Mouse (Mus musculus) common myeloid progenitor, adult 5-6 weeks (primary cell): ENCODE results near the gene Dclk1. TPM values are rescaled to one million over a fixed set of nuclear protein-coding genes. Genes with fewer than 3 reads are reported as not detected.
A peak's percentile ranks its signal among the peaks of the same experiment; 100 is the strongest.

Experiments
- ATAC-seq: replicated peaks from 2 replicates; pipeline ENCODE4 v1.8.0; 2016; ENCODE audit warnings: low read depth, mild to moderate bottlenecking, moderate TSS enrichment, inconsistent platforms; ENCODE audit not compliant: poor library complexity, severe bottlenecking
- total RNA-seq: library from RNA; stranded (forward); fragments of 200-1000, 187-1606 nt; gene quantifications from 2 replicates; pipeline ENCODE4 v1.2.3, GENCODE M21; 2017

Dclk1 gene
- total RNA-seq, 1 experiment from 2014 or later, result not detected

DNA sequence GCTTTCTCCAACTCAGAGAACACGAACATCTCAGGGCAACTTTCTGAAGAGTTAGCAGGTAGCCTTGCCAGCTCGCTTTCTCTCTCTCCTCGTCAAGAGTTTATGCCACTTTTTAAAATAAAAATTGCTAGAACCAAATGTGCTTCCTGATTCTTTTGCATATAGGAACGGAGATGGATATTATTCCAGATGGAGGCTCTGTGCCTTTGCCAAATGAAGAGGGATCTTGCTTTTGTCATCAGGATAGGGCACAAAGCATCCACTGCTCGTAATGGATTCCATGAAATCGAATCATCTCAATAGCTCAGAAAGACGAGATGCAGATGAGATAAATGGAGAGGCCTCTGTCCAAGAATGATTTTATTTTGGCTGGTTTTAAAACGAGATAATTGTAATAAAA lies 201.1 kb downstream of the Dclk1 start:
- ATAC-seq, result no peak

DNA sequence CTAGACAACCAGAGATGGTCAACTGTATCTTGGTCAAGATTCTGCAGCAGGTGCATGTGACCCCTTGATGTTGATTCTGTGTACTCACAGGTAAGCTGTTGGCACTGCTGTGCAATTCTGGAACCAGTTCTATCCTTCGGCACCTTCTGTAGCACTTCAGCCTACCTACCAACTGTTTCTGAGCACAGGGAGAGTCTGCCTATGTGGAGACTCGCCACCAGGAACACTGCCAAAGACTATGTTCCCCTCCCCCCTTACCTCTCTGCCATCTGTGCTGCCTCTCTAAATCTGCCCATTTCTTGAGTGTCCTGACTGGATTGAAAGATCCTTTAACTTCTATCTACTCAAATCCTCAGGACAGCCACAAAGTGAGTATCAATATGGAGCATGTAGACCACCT lies 201.6 kb downstream of the Dclk1 start:
- no peak for ATAC-seq

DNA sequence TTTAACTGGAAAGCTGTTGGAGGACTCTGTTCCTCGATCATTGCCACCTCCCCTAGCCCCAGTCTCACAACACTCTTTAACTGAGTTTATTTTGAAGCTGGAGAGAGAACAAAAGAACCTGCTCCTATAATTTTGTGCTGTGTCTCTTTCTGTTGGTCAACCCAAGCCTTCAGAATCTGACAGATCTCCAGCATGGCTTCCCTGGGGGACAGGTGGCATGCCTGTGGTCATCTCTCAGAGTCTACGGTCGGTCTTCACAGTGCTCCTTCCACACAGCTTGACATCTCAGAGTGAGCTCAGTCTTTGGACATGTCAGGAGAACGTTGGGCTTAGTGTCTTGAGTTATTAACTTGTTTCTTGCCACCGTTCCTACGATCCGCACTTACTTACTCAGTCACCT lies 204.5 kb downstream of the Dclk1 start:
- ATAC-seq, result no peak

DNA sequence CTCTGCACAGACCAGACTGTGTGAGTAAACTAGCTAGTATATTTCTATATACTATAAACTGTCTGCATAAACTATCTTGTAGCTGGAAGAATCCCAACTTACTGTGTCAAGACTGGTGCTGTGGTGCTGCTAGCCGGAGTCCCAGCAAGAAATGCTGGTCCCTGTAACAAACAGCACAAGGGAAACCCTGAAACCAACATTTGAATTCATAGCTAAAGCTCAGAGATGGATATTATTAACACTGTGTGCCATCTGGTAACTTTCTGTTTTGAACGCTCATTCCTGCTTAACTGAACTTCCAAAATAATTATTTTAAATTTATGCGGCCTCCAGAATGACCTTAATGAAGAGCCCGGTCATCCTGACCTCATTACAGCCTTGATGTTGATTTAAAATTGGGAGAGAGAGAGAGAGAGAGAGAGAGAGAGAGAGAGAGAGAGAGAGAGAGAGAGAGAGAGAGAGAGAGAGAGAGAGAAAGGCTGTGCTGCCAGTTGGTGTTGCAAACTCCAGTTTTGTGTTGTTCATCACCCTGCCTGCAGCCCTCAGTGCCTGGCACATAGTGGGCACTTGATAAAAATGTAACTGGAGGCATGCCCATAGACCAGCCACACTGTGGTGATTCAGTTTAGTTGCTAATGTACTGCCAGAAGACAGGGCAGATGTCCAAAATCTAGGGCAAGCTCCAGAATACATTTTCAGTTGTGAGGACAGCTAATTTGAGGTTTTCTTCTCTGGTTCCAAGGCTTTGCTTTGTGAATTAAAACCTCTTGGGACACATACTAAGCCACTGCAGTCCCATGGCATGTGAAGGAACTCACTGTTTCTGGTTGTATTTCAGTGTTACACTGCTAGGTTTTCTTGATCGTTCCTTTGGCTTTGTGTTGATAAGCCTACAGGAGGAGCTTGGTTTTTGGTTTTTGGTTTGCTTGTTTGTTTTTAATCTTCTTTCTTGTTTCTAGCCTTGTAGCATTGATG lies 205.6 kb downstream of the Dclk1 start:
- ATAC-seq, result no peak

DNA sequence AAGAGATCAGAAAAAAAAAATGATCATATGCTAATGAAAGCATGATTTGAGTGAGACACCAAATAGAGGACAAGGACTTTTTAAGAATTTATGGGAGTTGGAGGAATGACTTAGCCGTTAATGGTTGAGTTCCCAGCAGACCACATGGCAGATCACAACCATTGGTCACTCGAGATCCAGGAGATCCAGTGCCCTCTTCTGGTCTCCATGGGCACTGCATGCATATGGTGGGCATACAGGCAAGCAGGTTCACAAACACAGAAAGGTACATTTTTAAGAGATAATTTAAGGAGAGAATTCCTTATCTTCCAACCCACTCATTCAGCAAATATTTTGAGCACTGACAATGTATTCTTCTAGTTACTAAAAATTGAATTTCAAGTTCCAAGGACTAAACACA lies 207.0 kb downstream of the Dclk1 start:
- ATAC-seq, result no peak

DNA sequence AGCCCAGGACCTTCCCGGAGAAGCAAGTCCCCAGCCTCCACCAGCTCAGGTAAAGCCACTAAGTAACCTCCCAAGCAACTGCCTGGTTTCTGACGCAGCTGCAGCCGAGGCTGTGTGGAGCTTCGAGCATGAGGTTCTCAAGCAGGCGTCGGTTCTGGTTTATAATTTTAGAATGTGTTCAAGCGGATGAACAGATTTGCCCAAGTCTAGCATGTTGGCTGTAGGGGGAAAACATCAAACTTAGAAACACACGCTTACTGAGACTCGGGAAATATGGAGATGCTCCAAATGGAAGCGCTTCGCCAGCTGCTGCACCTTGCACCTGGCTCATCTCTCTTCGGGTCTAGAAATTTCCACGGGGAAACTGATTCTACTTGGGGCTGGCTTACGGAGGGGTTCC lies 208.9 kb downstream of the Dclk1 start:
- ATAC-seq, result no peak

DNA sequence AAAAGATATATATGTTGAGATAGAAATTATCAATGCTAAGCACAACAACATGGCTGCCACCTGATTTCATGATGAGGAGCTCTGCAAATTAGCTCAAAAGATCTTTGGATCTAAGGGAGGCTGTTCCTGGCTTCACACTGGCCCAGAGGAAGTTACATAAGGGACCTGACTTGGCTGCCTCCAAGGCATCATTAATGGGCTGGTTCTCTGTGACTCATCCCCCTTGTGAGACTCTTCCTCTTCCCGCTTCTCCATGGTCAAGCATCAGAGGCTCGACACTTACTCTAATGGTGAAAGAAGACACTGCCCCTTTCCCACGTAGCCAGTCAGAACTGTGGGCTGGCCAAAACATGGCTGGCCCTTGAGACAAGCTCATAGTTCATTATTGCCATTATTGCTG lies 209.7 kb downstream of the Dclk1 start:
- no peak for ATAC-seq

DNA sequence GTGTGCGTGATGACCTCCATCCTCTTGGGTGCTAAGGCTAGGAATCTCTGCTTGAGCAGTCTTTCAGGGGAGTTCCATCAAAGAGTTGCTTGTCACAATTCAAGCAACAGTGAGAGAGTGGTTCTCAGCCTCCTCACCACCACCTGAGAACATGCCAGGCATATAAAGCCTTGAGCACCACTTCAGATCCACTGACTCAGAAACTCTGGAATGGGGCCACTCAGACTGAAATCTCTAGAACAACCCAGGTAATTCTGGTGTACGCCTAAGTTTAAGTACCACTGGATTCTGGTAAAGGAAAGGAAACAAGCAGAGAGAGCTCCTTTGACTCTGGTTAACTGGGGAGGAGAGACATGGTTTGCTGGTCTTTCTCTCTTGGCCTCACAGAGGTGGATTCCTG lies 210.3 kb downstream of the Dclk1 start:
- ATAC-seq, result no peak

DNA sequence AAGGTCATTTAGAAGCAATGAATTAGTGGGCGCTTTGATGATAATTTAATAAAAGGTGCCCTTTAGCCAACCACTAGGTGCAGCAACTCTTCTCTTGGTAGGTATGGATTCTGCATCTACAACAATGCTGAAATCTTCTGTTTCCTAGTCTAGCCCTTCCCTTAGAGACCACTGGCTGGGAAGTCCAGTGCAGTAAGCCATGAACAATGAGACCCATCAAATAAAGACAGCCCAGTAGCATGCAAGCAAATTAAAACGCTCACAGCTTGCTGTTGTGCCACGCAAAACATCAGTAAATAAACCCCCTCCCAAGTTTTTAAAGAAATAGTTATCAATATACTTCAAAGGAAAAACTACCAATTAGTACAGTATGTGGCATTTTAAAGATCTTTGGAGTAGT lies 218.9 kb downstream of the Dclk1 start:
- no peak for ATAC-seq

DNA sequence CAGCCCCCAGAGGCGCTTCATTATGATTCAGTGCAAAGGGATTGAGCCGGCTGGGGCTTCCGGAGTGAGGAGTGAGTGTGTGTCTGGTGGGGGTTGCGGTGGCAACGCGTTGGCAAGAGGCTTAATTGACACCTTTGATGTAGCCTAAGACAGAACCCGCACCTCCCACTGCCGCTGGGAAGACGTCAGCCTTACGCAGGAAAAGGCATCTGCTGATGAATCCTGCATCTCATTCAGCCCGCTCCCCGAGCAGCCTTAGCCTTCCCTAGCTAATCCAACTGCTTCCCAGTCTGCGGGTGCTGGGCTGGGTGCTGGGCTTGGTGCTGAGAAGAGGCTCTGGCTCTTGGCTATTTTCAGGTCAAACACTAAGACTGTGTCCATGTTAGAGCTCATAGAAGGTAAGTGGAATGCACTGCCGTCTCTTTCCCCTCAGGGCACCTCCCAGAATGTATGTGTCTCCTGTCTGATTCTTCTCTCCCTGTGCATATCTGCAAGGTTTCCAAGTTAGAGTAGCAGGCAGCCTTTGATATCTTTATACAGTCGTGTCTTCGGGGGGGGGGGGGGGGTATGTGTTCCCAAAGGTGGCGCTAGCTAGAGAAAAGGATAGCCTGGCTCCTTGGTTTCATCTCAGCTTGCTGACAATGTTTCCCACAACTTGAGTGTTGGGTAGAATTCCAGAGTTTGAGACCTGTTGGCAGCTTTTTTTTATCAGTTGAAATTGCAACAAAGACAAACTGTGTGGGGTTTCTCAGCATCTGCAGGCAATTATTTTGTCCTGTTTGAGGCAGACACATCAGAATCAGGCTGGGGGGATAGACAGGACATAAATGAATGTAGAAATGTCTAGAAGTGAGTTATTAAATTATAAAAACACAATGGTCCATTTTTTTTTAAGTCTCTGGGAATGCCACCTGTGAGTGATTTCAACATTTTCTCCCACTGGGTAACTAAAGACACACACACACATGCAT lies 219.8 kb downstream of the Dclk1 start:
- ATAC-seq, result 0 out of 2 replicates have a peak, but pooled peaks have one; percentile 45

DNA sequence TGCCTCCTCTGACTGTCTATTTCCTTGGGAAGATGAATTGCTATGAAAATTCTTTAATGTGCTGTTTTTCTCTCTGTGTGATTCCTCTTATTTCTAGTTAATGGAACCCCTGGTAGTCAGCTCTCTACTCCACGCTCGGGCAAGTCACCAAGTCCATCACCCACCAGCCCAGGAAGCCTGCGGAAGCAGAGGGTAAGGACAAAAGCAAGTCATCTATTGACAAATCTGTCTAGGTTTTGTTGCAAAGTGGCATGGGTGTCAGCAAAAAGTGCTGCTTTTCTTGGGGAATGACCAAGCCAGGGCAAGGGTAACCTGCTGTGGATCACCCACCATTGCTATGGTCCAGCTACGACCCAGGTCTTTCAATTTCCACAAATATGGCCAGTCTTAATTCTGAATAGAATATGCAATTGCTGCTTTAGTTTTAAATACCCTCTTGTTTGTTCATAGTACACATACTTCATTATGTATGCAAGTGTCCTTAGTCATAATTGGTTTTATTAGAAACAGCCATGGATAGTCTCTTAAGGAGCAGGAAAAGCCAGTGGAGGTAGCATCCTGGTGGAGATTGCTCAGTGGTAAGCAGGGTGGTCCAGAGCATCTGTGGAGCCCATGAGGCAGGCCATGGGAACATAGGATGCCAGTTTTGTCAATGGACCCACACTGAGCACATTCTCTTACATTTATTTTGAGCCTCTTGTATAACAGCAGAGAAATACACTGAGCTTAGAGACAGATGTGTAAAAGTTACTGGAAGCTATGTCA lies 220.9 kb downstream of the Dclk1 start:
- no peak for ATAC-seq

DNA sequence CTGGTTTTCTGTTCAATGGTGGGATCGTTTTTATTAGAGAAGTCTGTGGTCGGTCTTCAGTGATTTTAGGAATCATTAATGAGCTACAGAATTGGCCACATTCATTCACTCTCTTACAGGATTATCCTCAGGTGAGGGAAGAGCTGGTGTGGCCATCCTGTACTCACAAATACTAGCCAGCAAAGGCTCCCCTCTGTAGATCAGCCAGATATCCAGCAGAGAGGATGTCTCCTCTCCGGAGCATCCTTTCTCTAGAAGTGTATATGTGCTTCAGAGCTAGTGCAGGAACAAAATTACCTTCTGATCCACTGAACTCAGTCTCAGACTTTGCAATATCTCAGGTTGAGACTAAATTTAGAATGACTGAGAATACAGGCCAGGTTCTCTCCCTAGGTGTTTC lies 222.1 kb downstream of the Dclk1 start:
- no peak for ATAC-seq

DNA sequence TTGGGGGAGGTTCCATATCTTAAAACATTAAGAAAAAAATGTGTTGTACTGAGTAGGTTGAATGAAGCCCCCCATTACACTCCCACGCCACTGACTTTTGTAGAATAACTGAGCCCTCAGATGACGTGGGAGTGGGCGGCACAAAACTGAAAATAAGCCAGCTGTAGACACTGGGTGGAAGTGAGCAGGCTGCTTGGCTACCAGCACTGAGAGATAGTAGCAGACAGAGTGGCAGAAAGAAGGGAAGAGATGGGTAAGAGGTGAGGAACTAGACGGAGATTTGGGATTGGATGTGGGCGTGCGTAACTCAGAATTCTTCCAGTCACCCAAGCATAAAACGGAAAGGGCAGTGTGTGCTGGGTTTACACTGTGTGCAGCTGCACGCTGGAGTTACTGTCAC lies 223.6 kb downstream of the Dclk1 start:
- ATAC-seq, result no peak

DNA sequence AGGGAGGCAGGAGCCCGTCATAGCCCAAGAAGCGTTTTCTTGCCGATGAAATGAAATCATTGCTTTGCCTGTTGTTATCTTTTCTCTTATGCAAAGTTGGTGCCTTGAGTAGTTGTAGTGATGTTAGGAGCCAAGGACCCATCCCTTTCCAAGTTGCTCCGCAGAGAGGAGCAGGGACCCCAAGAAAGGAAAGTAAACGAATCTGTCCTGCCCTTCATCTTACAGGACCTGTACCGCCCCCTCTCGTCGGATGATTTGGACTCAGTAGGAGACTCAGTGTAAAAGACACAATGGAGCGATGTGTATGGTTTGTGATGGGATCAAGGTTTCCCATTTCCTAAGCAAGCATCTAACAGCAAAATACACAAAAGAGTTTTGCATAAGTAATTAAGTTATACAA lies 224.2 kb downstream of the Dclk1 start:
- ATAC-seq, result no peak

DNA sequence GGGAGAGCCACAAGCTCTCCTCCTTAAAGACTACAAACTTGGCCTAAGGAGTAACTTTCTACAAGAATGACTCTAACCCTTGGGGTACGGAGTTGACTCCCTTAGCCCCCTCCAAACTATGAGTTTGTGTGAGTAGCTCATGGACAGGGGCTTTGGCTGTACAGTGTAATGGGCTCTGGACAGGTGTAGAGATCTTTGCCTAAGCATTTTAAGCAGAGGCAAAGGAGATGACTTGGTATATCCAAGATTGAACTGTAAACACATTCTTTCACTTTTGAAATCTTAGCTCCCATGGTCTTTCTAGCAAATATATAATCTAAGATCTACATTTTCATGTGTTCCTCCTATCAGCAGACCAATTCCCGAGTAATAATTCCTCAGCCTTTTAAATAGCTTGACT lies 229.9 kb downstream of the Dclk1 start, which contains the start of gene Gm21954:
Gene Gm21954, minus strand, starts transcription at position 101 of the 400 bp plus-strand sequence.
- no peak for ATAC-seq

DNA sequence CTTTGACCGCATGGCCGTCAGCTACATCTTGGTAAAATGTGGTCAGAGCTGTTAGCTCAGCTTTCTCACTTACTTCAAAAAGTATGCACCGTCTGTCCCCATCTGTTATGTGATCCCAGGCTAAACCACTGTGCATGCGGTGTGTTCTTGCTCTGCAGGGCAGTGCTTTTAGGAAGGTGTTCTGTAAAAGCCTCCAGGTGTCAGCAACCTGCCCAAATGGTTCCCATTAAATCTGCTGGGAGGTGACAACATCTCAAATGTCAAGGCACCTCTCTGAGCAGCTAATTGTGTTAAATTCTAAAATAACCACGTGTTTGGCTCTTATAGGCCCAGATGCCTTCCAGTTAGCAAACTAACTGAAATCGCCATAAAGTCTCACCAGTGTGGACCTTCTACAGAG lies 231.0 kb downstream of the Dclk1 start:
- no peak for ATAC-seq

DNA sequence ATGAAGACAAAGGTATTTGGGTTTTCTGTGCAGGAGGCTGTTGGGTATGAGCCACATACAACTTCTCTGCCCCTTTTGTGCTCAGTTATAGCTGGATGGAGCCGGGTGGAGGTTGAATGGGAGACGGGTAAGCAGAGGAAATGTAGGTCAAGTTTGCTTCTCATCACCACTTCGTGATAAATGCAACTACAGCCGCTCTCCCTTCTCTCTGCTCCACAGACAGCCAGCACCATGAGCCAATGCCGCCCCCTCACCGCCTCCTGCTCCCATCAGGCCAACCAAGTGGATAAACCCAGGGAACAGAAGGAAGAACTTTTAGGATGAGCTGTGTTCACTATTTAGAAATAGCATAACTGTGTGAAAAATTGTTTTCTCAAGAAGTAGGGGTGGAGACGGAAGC lies 234.5 kb downstream of the Dclk1 start:
- no peak for ATAC-seq

DNA sequence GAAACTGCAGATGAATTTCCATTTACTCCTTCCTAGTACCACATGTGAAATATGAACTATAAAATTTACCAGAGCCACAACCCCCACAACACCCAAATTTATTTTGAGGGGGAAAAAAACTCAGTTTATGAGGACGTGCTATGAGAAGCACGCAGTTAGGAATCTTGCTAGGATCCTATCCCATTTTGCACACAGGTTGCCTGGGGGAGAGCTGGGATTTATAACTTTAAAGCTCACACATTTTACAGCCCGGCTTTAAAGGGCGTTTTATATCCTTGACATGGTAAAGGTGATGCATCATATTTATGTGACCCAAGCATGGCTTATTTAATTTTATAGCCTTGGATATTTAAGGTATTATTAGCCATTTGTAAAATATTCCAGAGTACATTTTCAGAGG lies 237.1 kb downstream of the Dclk1 start:
- ATAC-seq, result no peak

DNA sequence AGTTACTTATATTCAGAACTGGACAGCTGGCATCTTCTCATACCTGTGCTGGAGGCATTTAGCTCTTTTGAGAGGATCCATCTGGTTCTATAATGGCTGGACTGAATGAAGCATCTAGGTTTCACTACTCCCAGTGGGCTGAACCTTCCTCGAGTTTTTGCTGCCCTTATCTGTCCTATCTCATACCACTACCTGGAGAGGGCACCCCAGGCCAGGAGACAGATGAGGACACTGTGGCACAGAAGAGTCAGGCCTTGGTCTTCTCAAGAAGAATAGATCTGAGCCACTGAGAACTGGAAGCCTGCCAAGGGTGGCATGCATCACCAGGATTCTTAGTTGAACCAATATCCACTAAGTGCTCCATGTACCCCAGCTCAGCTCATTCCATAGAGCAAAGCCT lies 239.0 kb downstream of the Dclk1 start:
- ATAC-seq, result no peak

DNA sequence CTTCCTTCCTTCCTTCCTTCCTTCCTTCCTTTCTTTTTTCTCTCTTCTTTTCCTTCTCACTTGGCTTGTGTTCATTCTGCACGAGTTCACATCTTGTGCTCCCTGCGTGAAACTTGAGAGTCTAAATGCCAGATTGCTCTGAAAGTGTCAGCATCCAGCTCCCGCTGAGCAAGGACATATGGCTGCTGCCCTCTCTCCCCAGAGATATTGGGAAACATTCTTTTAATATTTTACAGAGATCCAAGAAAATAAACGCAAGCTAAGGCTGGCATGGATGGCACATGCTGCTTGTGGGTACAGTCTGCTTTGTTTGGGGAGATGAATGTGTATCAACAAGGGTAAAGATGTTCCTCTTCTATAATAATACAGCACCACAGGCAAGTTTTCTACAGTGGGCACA lies 241.2 kb downstream of the Dclk1 start:
- ATAC-seq, result no peak
